Mouse (Mus musculus) lung, embryonic 14.5 days (tissue): ENCODE data around the gene Zc3h18. TPM values are rescaled to one million over a fixed set of nuclear protein-coding genes. Genes with fewer than 3 reads are reported as not detected.

Source experiments
- ATAC-seq: fragments of 200-750 bp; cut with Nextera tagmentation; 2 replicates; pipeline ENCODE4 v1.8.0; 2017; ENCODE audit warnings: mild to moderate bottlenecking, moderate TSS enrichment, moderate library complexity; ENCODE audit not compliant: insufficient read depth
- DNase-seq: peaks from one replicate; pipeline ENCODE4 v3.0.0-alpha.2; 2015
- H3K27ac ChIP-seq: fragments of 300-500 bp; sonication (generic); 2 replicates; pipeline ENCODE4 v1.5.1; 2014; ENCODE audit warnings: low read depth, mild to moderate bottlenecking, moderate library complexity
- H3K27me3 ChIP-seq: fragments of 300-500 bp; sonication (generic); 2 replicates; pipeline ENCODE4 v1.6.1; 2014; ENCODE audit warnings: low read length, control low read depth; ENCODE audit not compliant: insufficient read depth
- H3K36me3 ChIP-seq: fragments of 300-500 bp; sonication (generic); 2 replicates; pipeline ENCODE4 v1.6.1; 2014; ENCODE audit warnings: control low read depth; ENCODE audit not compliant: insufficient read depth
- H3K4me1 ChIP-seq: fragments of 300-500 bp; sonication (generic); 2 replicates; pipeline ENCODE4 v1.6.1; 2014; ENCODE audit warnings: antibody characterized with exemption, control low read depth; ENCODE audit not compliant: insufficient read depth
- H3K4me2 ChIP-seq: fragments of 300-500 bp; sonication (generic); 2 replicates; pipeline ENCODE4 v1.6.1; 2014; ENCODE audit warnings: mild to moderate bottlenecking
- H3K4me3 ChIP-seq: fragments of 300-500 bp; sonication (generic); 2 replicates; pipeline ENCODE4 v1.5.1; 2014; ENCODE audit warnings: low read depth, low read length
- H3K9ac ChIP-seq: fragments of 300-500 bp; sonication (generic); 2 replicates; pipeline ENCODE4 v1.6.1; 2014
- H3K9me3 ChIP-seq: fragments of 300-500 bp; sonication (generic); 2 replicates; pipeline ENCODE4 v1.6.1; 2016; ENCODE audit warnings: low read depth, low read length, control low read depth
- CTCF ChIP-seq: IDR thresholded peaks from 2 replicates; pipeline ENCODE4 v1.5.1; 2016; ENCODE audit warnings: antibody characterized with exemption, low read depth
- WGBS: fragments of 180-500 bp; shearing (Covaris S2); extraction: QIAGEN DNeasy Blood & Tissue Kit; methylation state at CpG from one replicate; pipeline ENCODE4 v1.1.7; 2014; 5-methylcytosine and 5-hydroxymethylcytosine counted together
- polyA plus RNA-seq: library from polyadenylated mRNA; unstranded; fragments of >200 nt; fragmentation: Nextera tagmentation; extraction: Ambion mirVana; gene quantifications from 2 replicates; pipeline ENCODE4 v1.2.1, GENCODE M21; 2014

The Zc3h18 gene
- polyA plus RNA-seq, 1 experiment from 2014 or later: 44.3 TPM

GRCm38 (mm10) chr8:122349357-122350297 lies 26.8 kb upstream of the Zc3h18 start:
- Histone ChIP-seq H3K4me2 (no peak overlapping the region), H3K9ac (no peak overlapping the region), H3K27me3 (peaks cover 12% of the 10 kb centered on the region; the same call in 1 of the 2 replicates), H3K36me3 (no peaks in the 10 kb centered on the region), H3K4me3 (no peak overlapping the region), H3K27ac (no peak overlapping the region), H3K4me1 (peaks cover 4% of the 10 kb centered on the region; the same call in 1 of the 2 replicates), H3K9me3 (no peaks in the 10 kb centered on the region)
- ATAC-seq: no peak
- DNase-seq: no peak
- 20% methylated on average over 15 of the region's 15 CpGs for whole genome bisulfite sequencing
- TF ChIP-seq CTCF: no peak

GRCm38 (mm10) chr8:122350309-122351089 lies 25.9 kb upstream of the Zc3h18 start:
- H3K9ac ChIP-seq: no peak overlapping the region
- 31% methylated on average over 11 of the region's 11 CpGs for WGBS
- no peak for ATAC-seq

GRCm38 (mm10) chr8:122354157-122354556 lies 22.3 kb upstream of the Zc3h18 start:
- Histone ChIP-seq H3K27me3 (peaks cover 6% of the 10 kb centered on the region; the same call in 1 of the 2 replicates), H3K4me2 (no peak overlapping the region), H3K4me1 (peaks cover 3% of the 10 kb centered on the region; the same call in 1 of the 2 replicates), H3K36me3 (no peaks in the 10 kb centered on the region), H3K27ac (no peak overlapping the region), H3K9me3 (no peaks in the 10 kb centered on the region), H3K9ac (no peak overlapping the region), H3K4me3 (no peak overlapping the region)
- TF ChIP-seq CTCF: no peak
- no peak for ATAC-seq
- 64% methylated on average over 8 of the region's 8 CpGs for WGBS
- DNase-seq: no peak

More at GRCm38 (mm10) chr8:122350309-122351089, 25.9 kb upstream of the Zc3h18 start:
- DNase-seq: no peak
- Histone ChIP-seq H3K4me3 (no peak overlapping the region), H3K4me1 (peaks cover 3% of the 10 kb centered on the region; the same call in 1 of the 2 replicates), H3K9me3 (no peaks in the 10 kb centered on the region), H3K27ac (no peak overlapping the region), H3K36me3 (no peaks in the 10 kb centered on the region), H3K4me2 (no peak overlapping the region), H3K27me3 (peaks cover 5% of the 10 kb centered on the region; the same call in 1 of the 2 replicates)
- TF ChIP-seq CTCF: no peak

GRCm38 (mm10) chr8:122355642-122356606 lies 20.5 kb upstream of the Zc3h18 start:
- H3K27ac ChIP-seq: no peak overlapping the region
- H3K4me3 ChIP-seq: no peak overlapping the region
- ATAC-seq (no peak), DNase-seq (no peak)
- H3K36me3 ChIP-seq: no peaks in the 10 kb centered on the region
- WGBS: 47% methylated on average over 9 of the region's 9 CpGs
- H3K9ac ChIP-seq: no peak overlapping the region
- H3K4me1 ChIP-seq: no peaks in the 10 kb centered on the region
- H3K9me3 ChIP-seq: no peaks in the 10 kb centered on the region
- no peak overlapping the region for H3K4me2 ChIP-seq
- no peak for TF ChIP-seq CTCF
- H3K27me3 ChIP-seq: 0 out of 2 replicates have a peak, but pooled peaks cover 3% of the 10 kb centered on the region

GRCm38 (mm10) chr8:122357202-122357601 lies 19.2 kb upstream of the Zc3h18 start:
- H3K27ac ChIP-seq: no peak overlapping the region
- H3K9ac ChIP-seq: no peak overlapping the region
- WGBS: 52% methylated on average over 11 of the region's 11 CpGs
- H3K4me3 ChIP-seq: no peak overlapping the region
- ATAC-seq (no peak), DNase-seq (no peak)
- no peak for TF ChIP-seq CTCF
- 0 out of 2 replicates have a peak, but pooled peaks cover 3% of the 10 kb centered on the region for H3K27me3 ChIP-seq
- H3K9me3 ChIP-seq: no peaks in the 10 kb centered on the region
- no peaks in the 10 kb centered on the region for H3K4me1 ChIP-seq
- no peaks in the 10 kb centered on the region for H3K36me3 ChIP-seq
- H3K4me2 ChIP-seq: no peak overlapping the region

- H3K36me3 ChIP-seq: no peaks in the 10 kb centered on the region
- H3K9ac ChIP-seq: no peak overlapping the region
- ATAC-seq: no peak
- H3K27ac ChIP-seq: no peak overlapping the region
- H3K4me2 ChIP-seq: no peak overlapping the region
- 65% methylated on average over 5 of the region's 5 CpGs for WGBS
- no peaks in the 10 kb centered on the region for H3K4me1 ChIP-seq
- no peak for DNase-seq
- H3K27me3 ChIP-seq: 0 out of 2 replicates have a peak, but pooled peaks cover 3% of the 10 kb centered on the region
- H3K4me3 ChIP-seq: no peak overlapping the region
- H3K9me3 ChIP-seq: no peaks in the 10 kb centered on the region
- no peak for TF ChIP-seq CTCF
Measured at GRCm38 (mm10) chr8:122357641-122358040, 18.8 kb upstream of the Zc3h18 start.
